Mouse (Mus musculus): ENCODE measurements around the gene Nepn.
"Not testable (repeated sequence)": the region's sequence is repeated elsewhere in the genome, so short reads cannot be mapped to it uniquely, and the experiment has no call there.

The Nepn gene

GRCm38 (mm10) chr10:52388922-52389430, at the start of gene Nepn:
Nepn (plus strand) TSS chr10:52388972.
- no peak for DNase-seq (ENCODE audit: low spot score in 2 of 2)

DNA sequence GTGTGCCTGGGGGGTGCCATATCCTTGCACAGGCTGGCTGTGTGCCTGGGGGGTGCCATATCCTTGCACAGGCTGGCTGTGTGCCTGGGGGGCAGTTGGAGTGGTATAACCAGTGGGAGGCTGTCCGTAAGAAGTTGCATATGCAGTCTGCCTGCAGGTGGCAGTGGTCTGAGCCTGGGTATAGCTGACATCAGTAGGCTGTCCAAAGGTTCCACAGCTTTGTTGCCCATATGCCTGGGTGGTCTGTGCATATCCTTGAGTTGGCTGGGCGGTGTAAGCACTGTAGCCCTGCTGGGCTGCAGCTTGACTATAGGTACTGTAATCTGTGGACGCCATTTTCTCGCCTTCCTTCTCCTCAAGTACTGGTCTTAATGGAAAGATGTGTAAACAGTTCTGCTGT, 45.4 kb upstream of the Nepn start:
- not testable (repeated sequence) for DNase-seq (ENCODE audit: low spot score in 2 of 2)

- no peak for DNase-seq (ENCODE audit: low spot score in 2 of 2)
Measured at GRCm38 (mm10) chr10:52353184-52353583, 35.6 kb upstream of the Nepn start.

DNA sequence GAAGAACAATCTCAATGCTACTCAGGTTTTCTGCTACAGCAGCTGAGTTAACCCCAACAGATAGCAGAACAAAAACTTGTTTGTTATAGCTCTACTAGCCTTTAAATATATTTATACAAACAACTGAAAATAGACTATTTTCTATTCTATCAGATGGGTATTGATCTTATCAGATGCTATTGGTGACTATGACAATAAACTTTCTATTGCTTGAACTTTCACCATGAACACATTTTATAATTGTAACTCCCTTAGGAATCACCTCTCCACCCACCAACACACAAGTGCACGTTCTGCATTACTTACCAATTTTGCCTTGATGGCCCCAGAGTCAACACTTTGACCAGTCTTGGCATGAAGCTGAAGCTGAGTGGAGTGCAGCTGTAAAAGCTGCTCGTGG, 30.3 kb upstream of the Nepn start, which contains the start of gene Gm26741:
Gene Gm26741, plus strand, starts transcription at position 301 of the 400 bp plus-strand sequence.
- no peak for DNase-seq (ENCODE audit: low spot score in 2 of 2)

GRCm38 (mm10) chr10:52360241-52360735, 28.5 kb upstream of the Nepn start:
- no peak for DNase-seq (ENCODE audit: low spot score in 2 of 2)

DNA sequence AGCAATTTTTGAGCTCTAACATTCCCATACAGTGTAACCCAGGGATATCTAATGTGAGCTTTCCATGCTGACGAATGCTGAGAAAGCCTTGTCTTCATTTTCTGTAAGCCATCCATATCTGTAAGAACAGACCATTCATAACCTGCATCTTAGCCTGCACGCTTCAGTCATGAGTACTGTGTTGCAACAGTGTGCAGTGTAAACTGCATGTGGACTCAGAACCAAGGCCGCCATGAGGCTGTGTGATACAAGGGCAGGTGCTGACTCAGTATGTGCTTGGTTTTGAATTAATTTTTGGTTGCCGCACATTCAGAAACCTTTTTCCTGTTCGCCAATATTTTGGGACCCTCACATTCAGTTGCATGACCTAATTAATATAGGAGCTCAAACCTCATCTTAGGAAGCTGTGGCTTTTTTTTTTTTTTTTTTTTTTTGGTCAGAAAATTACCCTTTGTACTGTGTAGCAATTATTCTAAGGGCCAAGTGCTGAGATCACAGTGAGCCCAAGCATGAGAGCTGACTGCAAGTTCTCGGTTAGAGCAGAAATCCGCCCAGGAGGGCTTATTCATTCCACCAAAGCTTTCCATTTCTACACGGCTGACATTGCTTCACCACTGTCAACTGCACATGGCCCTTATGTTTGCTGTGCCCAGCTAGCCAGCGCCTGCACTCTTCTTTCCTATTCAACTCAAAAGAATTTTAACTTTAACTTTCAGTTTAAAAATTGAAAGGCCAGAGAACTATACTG, 27.7 kb upstream of the Nepn start:
- DNase-seq (ENCODE audit: low spot score in 2 of 2), result no peak

DNA sequence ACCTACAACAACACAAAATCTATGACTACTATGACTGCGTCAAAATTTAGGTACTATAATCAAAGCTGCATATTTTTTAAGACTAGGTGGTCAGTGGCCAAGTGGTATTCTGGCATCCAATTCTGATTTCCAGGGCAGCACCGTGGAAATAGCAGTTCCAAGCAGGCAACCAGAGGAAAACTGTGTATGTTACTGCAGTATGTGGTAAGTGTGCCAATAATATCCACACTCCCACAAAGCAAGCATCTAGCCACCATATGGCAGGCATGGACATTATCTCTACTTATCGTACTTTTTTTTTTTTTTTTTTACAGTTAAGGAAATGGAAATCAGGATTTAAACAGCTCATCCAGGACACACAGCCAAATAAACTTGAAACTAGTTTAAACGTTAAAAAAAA, 20.4 kb upstream of the Nepn start:
- no peak for DNase-seq (ENCODE audit: low spot score in 2 of 2)

DNA sequence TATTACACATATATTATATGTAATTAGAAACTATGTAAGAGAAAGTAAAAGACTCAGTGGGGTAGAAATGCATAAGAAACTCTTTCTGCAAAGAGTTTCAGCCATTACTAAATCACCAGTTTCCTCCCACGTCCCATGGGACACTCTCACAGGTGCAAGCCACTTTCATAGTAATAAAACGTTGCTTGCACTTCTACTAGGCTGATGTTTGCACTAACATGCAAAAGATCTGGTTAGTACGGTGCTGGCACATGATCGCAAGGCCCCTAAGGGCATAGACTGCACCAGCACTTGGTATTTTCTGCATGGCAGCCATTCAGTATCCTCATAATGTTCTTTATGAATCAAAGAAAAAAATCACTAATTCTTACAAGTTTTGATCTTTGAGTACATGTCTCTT, 14.9 kb upstream of the Nepn start:
- DNase-seq (ENCODE audit: low spot score in 2 of 2), result no peak

DNA sequence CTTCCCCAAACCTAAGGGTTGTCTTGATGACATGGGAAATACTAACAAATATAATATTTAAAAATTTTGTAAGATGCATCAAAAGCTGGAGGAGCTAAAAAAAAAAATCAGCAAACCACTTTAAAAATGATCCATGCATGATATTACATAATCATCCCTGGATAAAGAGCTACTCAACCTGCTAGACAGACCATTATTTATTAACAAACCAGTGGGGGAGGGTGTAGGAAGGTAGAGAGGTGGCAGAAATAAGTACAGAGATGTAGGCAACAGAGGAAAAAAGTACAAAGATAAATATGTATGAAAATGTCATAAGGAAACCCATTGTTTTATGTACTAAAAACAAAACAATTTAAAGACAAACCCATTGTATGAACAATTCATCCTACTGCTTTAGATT, 14.1 kb upstream of the Nepn start:
- DNase-seq (ENCODE audit: low spot score in 2 of 2), result no peak

DNA sequence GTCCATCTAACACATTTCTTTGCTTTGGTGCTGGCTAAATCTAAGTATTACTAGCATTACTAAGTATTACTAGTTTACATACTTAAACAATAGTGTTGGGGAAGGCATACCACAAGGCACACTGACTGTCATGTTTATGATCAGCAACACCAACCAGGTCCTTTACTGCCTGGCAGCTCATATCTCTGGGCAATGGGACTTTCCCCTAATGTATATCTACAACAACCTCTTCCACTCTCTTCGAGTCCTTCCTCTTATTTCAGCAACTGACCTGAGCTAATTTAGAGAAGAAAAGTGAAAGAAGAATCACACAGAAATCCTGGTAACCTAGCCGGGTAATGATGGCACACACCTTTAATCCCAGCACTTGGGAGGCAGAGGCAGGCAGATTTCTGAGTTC, 12.3 kb upstream of the Nepn start:
- no peak for DNase-seq (ENCODE audit: low spot score in 2 of 2)

- no peak for DNase-seq (ENCODE audit: low spot score in 2 of 2)
Measured at GRCm38 (mm10) chr10:52377813-52378212, 11.0 kb upstream of the Nepn start.

GRCm38 (mm10) chr10:52381321-52381801, 7.4 kb upstream of the Nepn start:
- peak; percentile 5 to 14 for DNase-seq (ENCODE audit: low spot score in 2 of 2)

- DNase-seq (ENCODE audit: low spot score in 2 of 2), result peak; percentile 98
Measured at GRCm38 (mm10) chr10:52381845-52382591, 6.8 kb upstream of the Nepn start, which contains the start of gene Gopc. Gopc (minus strand) TSS chr10:52382124.

GRCm38 (mm10) chr10:52383022-52383421, 5.8 kb upstream of the Nepn start:
- DNase-seq (ENCODE audit: low spot score in 2 of 2), result peak in 1 of 2 experiments; percentile 17

DNA sequence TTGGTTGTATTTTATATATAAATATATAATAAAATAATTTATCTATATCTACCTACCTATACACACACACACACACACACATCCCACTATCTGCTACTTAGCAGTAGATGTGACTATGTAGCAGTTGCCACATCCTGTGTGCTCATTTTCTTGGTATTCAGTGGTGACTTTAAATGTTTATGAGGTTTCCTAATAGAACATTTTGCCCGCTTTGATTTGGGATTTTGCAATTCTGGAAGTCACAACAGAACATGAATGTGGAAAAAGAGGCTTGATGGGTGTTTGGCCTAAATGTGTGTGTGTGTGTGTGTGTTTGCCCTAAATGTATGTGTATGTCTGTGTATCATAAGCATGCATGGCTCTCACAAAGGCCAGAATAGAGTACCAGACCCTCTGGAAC, 5.2 kb upstream of the Nepn start:
- DNase-seq (ENCODE audit: low spot score in 2 of 2), result no peak

DNA sequence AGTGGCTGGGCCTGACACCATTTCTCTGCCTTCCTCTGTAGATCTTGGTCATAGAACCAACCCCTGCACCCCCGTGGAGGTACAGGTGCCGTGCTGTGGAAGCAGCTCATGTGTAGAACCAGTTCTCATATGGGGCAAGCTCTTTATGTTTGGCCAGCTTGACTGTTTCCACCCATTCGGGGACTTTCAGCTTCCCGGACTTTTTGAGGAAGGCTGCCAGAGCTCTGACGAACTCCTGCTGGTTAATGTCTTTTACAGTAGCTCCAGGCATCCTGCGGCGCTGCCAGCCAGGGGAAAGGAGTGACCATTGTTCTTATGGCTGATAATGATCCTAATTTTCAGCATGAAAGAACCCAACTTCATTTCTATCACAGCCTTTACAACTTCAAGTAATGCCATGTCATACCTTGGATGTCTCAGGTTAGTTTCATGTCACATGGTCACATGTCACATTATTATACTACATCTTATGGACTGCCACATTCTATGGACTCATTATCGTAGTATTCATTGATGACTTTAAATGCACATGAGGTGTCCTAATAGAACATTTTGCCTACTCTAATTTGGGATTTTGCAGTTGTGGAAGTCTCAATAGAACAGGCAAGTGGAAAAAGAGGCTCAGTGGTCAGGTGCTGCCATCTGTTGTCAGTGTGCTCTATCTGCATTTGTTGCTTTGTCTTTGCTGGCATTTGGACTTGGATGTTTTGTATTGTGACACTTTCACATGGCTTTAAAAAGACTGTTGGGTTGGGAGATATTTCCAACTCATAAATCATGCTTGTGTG, 3.8 kb upstream of the Nepn start:
- DNase-seq (ENCODE audit: low spot score in 2 of 2), result peak; percentile 50 to 62

DNA sequence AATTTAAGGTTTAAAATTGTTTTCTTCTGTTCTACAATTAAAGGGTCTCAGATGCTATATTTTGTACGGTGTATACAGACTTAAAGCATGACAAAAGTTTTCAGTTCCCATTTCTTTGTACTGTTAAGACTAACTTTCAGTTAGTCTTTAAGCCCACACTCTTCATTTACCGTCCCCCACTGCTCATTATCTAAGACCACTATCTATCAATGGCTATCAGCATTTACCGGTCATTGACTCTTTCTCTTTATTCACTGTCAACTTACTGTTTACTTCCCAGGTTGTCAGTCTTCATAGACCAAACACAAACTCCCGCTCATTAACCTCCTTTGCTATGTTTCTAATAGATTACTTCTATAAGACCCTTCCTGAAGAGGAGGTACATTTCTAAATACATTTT, 1.6 kb upstream of the Nepn start:
- DNase-seq (ENCODE audit: low spot score in 2 of 2), result no peak

DNA sequence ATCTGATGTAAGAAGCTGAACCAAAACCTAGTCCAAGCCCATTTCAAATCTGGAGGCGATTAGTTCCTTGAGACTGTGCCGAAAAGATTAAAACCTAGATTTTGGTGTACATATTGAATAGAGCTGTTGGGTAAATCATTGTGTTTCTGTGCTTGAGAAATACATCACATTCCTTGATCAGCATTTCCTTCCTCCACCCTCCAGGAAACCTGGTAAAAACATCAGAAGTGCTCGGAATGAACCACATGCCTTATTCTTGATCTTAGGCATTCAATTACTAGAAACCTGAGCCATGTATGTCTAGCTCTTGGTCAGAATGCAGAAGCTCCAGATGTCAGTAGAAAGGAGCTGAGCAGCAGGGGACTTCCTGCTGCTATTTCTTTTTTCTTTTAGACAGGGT, 666 bp downstream of the Nepn start:
- peak; percentile 57 to 74 for DNase-seq (ENCODE audit: low spot score in 2 of 2)

GRCm38 (mm10) chr10:52391208-52391607, 2.4 kb downstream of the Nepn start:
- DNase-seq (ENCODE audit: low spot score in 2 of 2), result no peak

GRCm38 (mm10) chr10:52396647-52397046, 7.9 kb downstream of the Nepn start:
- DNase-seq (ENCODE audit: low spot score in 2 of 2), result no peak

- DNase-seq (ENCODE audit: low spot score in 2 of 2), result no peak
Measured at GRCm38 (mm10) chr10:52398715-52399114, 9.9 kb downstream of the Nepn start.

GRCm38 (mm10) chr10:52399722-52400121, 10.9 kb downstream of the Nepn start:
- DNase-seq (ENCODE audit: low spot score in 2 of 2), result no peak

Data from heart, adult 9 months (tissue).